Mouse (Mus musculus) lung, postnatal 0 days (tissue): ENCODE measurements around the gene Fuz. TPM values are rescaled to one million over a fixed set of nuclear protein-coding genes. Genes with fewer than 3 reads are reported as not detected.

Experiments used
- ATAC-seq: fragments of 200-750 bp; cut with Nextera tagmentation; 2 replicates; pipeline ENCODE4 v1.8.0; 2017; ENCODE audit warnings: moderate library complexity
- DNase-seq: peaks from one replicate; pipeline ENCODE4 v3.0.0-alpha.2; 2016; ENCODE audit warnings: low spot score
- H3K27ac ChIP-seq: fragments of 300-500 bp; sonication (generic); 2 replicates; pipeline ENCODE4 v1.5.1; 2014; ENCODE audit warnings: antibody characterized with exemption, mild to moderate bottlenecking, low read length, mixed read lengths
- H3K27me3 ChIP-seq: fragments of 300-500 bp; sonication (generic); replicated peaks from 2 replicates; pipeline ENCODE4 v1.6.1; 2014; ENCODE audit warnings: low read length, mixed read lengths; ENCODE audit not compliant: insufficient read depth
- H3K36me3 ChIP-seq: fragments of 300-500 bp; sonication (generic); 2 replicates; pipeline ENCODE4 v1.6.1; 2014; ENCODE audit warnings: low read length, mixed read lengths; ENCODE audit not compliant: insufficient read depth
- H3K4me1 ChIP-seq: fragments of 300-500 bp; sonication (generic); 2 replicates; pipeline ENCODE4 v1.6.1; 2014; ENCODE audit warnings: antibody characterized with exemption, low read depth, low read length, mixed read lengths; ENCODE audit not compliant: insufficient read depth
- H3K4me2 ChIP-seq: fragments of 300-500 bp; sonication (generic); replicated peaks from 2 replicates; pipeline ENCODE4 v1.6.1; 2014; ENCODE audit warnings: low read depth, mild to moderate bottlenecking, low read length, moderate library complexity, mixed read lengths
- H3K4me3 ChIP-seq: fragments of 300-500 bp; sonication (generic); 2 replicates; pipeline ENCODE4 v1.5.1; 2014; ENCODE audit warnings: low read depth, low read length
- H3K9ac ChIP-seq: fragments of 300-500 bp; sonication (generic); replicated peaks from 2 replicates; pipeline ENCODE4 v1.6.1; 2014; ENCODE audit warnings: low read depth, mild to moderate bottlenecking
- H3K9me3 ChIP-seq: fragments of 300-500 bp; sonication (generic); 2 replicates; pipeline ENCODE4 v1.6.1; 2016; ENCODE audit warnings: low read length, mixed read lengths
- CTCF ChIP-seq: IDR thresholded peaks from 2 replicates; pipeline ENCODE4 v1.5.1; 2016; ENCODE audit warnings: antibody characterized with exemption, mild to moderate bottlenecking
- EP300 ChIP-seq: IDR thresholded peaks from 2 replicates; pipeline ENCODE4 v1.6.1; 2016; ENCODE audit warnings: antibody characterized with exemption, mild to moderate bottlenecking, control low read depth
- WGBS: fragments of 180-500 bp; shearing (Covaris S2); extraction: QIAGEN DNeasy Blood & Tissue Kit; methylation state at CpG from one replicate; pipeline ENCODE4 v1.1.7; 2014; 5-methylcytosine and 5-hydroxymethylcytosine counted together
- polyA plus RNA-seq: library from polyadenylated mRNA; unstranded; fragments of >200 nt; fragmentation: Nextera tagmentation; extraction: Ambion mirVana; gene quantifications from 2 replicates; pipeline ENCODE4 v1.2.1, GENCODE M21; 2015

Fuz gene
- polyA plus RNA-seq, 1 experiment from 2014 or later: 15.1 TPM

GRCm38 (mm10) chr7:44850146-44850545 lies 45.7 kb upstream of the Fuz start:
- Histone ChIP-seq H3K27me3 (no peaks in the 10 kb centered on the region), H3K9me3 (no peaks in the 10 kb centered on the region), H3K4me2 (peak overlapping the region; percentile 88), H3K4me1 (peaks cover 24% of the 10 kb centered on the region), H3K36me3 (peaks cover 16% of the 10 kb centered on the region), H3K9ac (peak overlapping the region; percentile 76), H3K4me3 (peak overlapping the region; percentile 82), H3K27ac (peak overlapping the region; percentile 98)
- ATAC-seq: peak; percentile 27
- no peak for TF ChIP-seq EP300
- no peak for TF ChIP-seq CTCF
- WGBS: under 1% methylated on average over 33 of the region's 33 CpGs
- peak; percentile 87 for DNase-seq

DNA sequence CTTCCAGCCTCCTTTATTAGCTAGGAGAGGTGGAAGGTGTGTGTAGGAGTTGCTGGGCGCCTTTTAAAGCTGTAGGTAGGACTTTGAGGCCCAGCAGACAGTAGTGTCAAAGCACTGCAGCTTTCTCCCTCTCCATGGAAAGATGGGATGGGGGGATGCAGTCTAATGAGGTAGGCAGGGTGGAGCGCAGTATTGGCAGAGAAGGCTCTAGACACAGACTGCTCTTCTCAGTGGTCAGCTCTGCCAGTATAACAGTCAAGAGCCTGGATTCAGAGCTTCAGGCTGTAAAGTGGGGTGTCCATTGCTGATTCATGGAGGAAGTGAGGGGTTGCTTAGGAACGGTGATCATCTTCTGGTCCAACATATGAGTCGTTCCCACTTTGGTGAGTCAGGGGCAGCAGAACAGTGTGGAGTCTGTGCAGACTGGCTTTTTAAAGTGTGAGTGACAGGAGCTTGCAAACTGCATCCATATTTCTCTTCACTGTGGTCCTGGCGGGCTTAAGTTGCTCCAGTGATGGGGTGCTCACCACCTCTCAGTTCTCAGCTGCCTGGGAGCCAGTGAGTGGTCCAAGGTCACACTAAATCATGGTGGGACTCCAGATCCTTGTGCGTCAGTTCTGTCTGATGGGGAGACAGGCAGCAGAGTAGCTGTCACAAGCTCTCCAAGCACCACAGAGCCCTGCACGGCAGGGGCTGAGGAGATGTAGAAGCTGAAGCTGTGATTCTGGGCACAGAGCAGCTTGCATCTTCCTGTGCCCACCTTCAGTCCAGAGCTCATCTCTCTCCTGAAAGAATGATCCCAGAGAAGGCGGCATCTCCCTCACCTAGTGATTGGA lies 44.9 kb upstream of the Fuz start:
- TF ChIP-seq EP300: no peak
- no peak for TF ChIP-seq CTCF
- Histone ChIP-seq H3K4me3 (peak overlapping the region; percentile 82), H3K36me3 (peaks cover 7% of the 10 kb centered on the region), H3K9ac (peak overlapping the region; percentile 76), H3K9me3 (no peaks in the 10 kb centered on the region), H3K27me3 (no peaks in the 10 kb centered on the region), H3K4me1 (peaks cover 28% of the 10 kb centered on the region), H3K27ac (peak overlapping the region; percentile 98), H3K4me2 (peak overlapping the region; percentile 88)
- DNase-seq (no peak), ATAC-seq (no peak)
- 72% methylated on average over 8 of the region's 8 CpGs for WGBS

- no peak for ATAC-seq
- Histone ChIP-seq H3K36me3 (no peaks in the 10 kb centered on the region; the same call in 1 of the 2 replicates), H3K27ac (no peak overlapping the region), H3K4me2 (no peak overlapping the region), H3K9ac (no peak overlapping the region), H3K4me1 (peaks cover 32% of the 10 kb centered on the region), H3K27me3 (no peaks in the 10 kb centered on the region), H3K9me3 (no peaks in the 10 kb centered on the region), H3K4me3 (no peak overlapping the region)
- TF ChIP-seq EP300: no peak
- no peak for TF ChIP-seq CTCF
- no peak for DNase-seq
- 88% methylated on average over 12 of the region's 12 CpGs for WGBS
Measured at GRCm38 (mm10) chr7:44851625-44852234, 44.1 kb upstream of the Fuz start.

GRCm38 (mm10) chr7:44852259-44853027 lies 43.4 kb upstream of the Fuz start:
- no peaks in the 10 kb centered on the region for H3K27me3 ChIP-seq
- no peaks in the 10 kb centered on the region for H3K36me3 ChIP-seq
- no peaks in the 10 kb centered on the region for H3K9me3 ChIP-seq
- H3K4me3 ChIP-seq: no peak overlapping the region
- 90% methylated on average over 36 of the region's 36 CpGs for WGBS
- DNase-seq (no peak), ATAC-seq (no peak)
- no peak overlapping the region for H3K4me2 ChIP-seq
- H3K4me1 ChIP-seq: peaks cover 31% of the 10 kb centered on the region
- no peak overlapping the region for H3K9ac ChIP-seq
- H3K27ac ChIP-seq: no peak overlapping the region
- TF ChIP-seq CTCF (no peak), EP300 (no peak)

GRCm38 (mm10) chr7:44853065-44853464 lies 42.8 kb upstream of the Fuz start:
- H3K4me1 ChIP-seq: peaks cover 25% of the 10 kb centered on the region
- TF ChIP-seq CTCF (no peak), EP300 (no peak)

More at GRCm38 (mm10) chr7:44853065-44853464, 42.8 kb upstream of the Fuz start:
- H3K9ac ChIP-seq: no peak overlapping the region
- H3K27ac ChIP-seq: no peak overlapping the region
- DNase-seq (no peak), ATAC-seq (no peak)
- no peak overlapping the region for H3K4me2 ChIP-seq
- H3K36me3 ChIP-seq: no peaks in the 10 kb centered on the region
- no peaks in the 10 kb centered on the region for H3K27me3 ChIP-seq
- 86% methylated on average over 2 of the region's 2 CpGs for WGBS
- no peaks in the 10 kb centered on the region for H3K9me3 ChIP-seq
- H3K4me3 ChIP-seq: no peak overlapping the region
